13 mouse cellular contexts compared by ENCODE assay signal in the genomic region with DNA sequence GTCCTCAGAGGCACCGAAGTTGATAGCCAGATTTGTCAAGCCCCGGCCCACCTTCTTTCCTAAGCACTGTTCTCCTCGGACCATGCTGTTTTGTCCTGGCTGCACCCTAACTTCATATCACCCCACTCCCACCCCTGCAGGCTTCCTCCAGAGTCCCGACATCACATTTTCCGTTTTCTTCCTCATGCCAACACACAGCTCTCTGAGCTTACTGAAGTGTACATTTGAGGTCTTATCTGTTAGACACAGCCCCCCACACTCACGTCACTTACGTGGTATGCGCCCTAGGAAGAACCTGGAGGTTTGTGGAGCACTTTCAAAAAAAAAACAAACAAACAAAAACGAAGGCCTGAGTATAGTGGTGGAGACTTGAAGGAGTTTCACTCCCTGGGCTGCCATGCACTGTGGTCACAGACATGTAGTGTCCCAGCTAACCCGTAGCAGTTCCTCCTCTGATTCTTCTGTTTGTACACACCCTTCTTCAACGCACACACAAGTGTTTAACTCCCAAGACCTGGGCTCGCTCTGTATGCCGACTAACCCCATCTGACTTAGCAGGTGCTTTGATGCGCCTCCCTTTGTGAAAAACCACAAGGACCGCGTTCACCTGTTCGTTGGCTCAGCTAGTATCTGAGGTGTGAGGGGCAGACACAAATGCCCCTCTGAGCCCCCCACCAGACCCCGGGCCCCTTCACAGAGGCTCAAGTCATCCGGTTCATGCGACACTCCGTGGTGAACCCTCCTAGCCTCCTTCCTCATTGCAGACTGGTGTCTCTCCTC. TPM values are rescaled to one million over a fixed set of nuclear protein-coding genes. Genes with fewer than 3 reads are reported as not detected.
DNase-seq lines count a peak whose midpoint lies in the region; ATAC-seq lines count a peak whose summit lies in the region.
"Had no signal": no experiment of that assay in that cellular context is flagged by ENCODE, and none has a peak within 500 bp of the region (broad histone marks: within the 10 kb centered on the region; RNA-seq: fewer than 3 reads in every experiment).

No protein-coding gene starts in this region.

- H3K27ac ChIP-seq in hindbrain, embryonic 10.5 days, result peak overlapping the region; percentile 53
- H3K27ac ChIP-seq in hindbrain, embryonic 14.5 days, result no peak overlapping the region
- 0 out of 2 replicates have a peak overlapping the region, but pooled peaks have one; percentile 3 for H3K27ac ChIP-seq in brown adipose tissue, adult 24 weeks (replicated peaks; ENCODE audit: low read depth, low read length)
- H3K27ac ChIP-seq: macrophage had no signal

- no peaks in the 10 kb centered on the region for H3K27me3 ChIP-seq in hindbrain, embryonic 10.5 days (ENCODE audit: insufficient read depth, poor library complexity, severe bottlenecking)
- no peaks in the 10 kb centered on the region for H3K27me3 ChIP-seq in hindbrain, embryonic 14.5 days (ENCODE audit: control insufficient read depth, insufficient read depth, low read length)
- H3K27me3 ChIP-seq: embryonic facial prominence, embryonic 15.5 days had no signal

- no peak overlapping the region for H3K4me2 ChIP-seq in hindbrain, embryonic 14.5 days (replicated peaks)
- H3K4me2 ChIP-seq: embryonic facial prominence, embryonic 15.5 days had no signal

- 82% methylated on average over 21 of the region's 21 CpGs for WGBS in hindbrain, embryonic 10.5 days
- WGBS in hindbrain, embryonic 14.5 days, result 86% methylated on average over 21 of the region's 21 CpGs

- H3K9me3 ChIP-seq in hindbrain, embryonic 10.5 days, result no peaks in the 10 kb centered on the region
- no peaks in the 10 kb centered on the region for H3K9me3 ChIP-seq in hindbrain, embryonic 14.5 days (ENCODE audit: control insufficient read depth, low read length)
- H3K9me3 ChIP-seq: embryonic facial prominence, embryonic 15.5 days had no signal

- H3K36me3 ChIP-seq in hindbrain, embryonic 10.5 days, result peaks cover 4% of the 10 kb centered on the region; the same call in 1 of the 2 replicates
- H3K36me3 ChIP-seq in hindbrain, embryonic 14.5 days (replicated peaks; ENCODE audit: control insufficient read depth, insufficient read depth), result no peaks in the 10 kb centered on the region
- H3K36me3 ChIP-seq: embryonic facial prominence, embryonic 15.5 days had no signal

- H3K4me1 ChIP-seq in hindbrain, embryonic 10.5 days (replicated peaks), result peaks cover 98% of the 10 kb centered on the region
- H3K4me1 ChIP-seq in hindbrain, embryonic 14.5 days (replicated peaks; ENCODE audit: control insufficient read depth, insufficient read depth, low read length), result peaks cover 49% of the 10 kb centered on the region
- peaks cover 51% of the 10 kb centered on the region for H3K4me1 ChIP-seq in brown adipose tissue, adult 24 weeks (ENCODE audit: control insufficient read depth, insufficient read depth, insufficient read length, low read length)

- H3K4me3 ChIP-seq in hindbrain, embryonic 10.5 days, result no peak overlapping the region
- H3K4me3 ChIP-seq in hindbrain, embryonic 14.5 days (replicated peaks; ENCODE audit: low read length), result no peak overlapping the region
- H3K4me3 ChIP-seq in brown adipose tissue, adult 24 weeks (ENCODE audit: insufficient read depth, low read depth, low read length), result no peak overlapping the region
- H3K4me3 ChIP-seq: embryonic facial prominence, embryonic 15.5 days; myocyte had no signal

- H3K9ac ChIP-seq in hindbrain, embryonic 14.5 days, result no peak overlapping the region
- H3K9ac ChIP-seq: embryonic facial prominence, embryonic 15.5 days had no signal

- ATAC-seq in hindbrain, embryonic 14.5 days (ENCODE audit: low FRiP score), result no peak
- peak; percentile 45; the same call in 1 of the 2 replicates for ATAC-seq in granulocyte monocyte progenitor cell, adult 5-6 weeks (replicated peaks; ENCODE audit: poor library complexity, severe bottlenecking)
- peak; percentile 38 for ATAC-seq in megakaryocyte-erythroid progenitor cell, adult 5-6 weeks (replicated peaks; ENCODE audit: low FRiP score, low TSS enrichment, poor library complexity, severe bottlenecking)
- ATAC-seq: inflammation-experienced regulatory T-cells, adult 6 months had no signal

- DNase-seq in hindbrain, embryonic 10.5 days (ENCODE audit: low spot score), result no peak
- no peak for DNase-seq in hindbrain, embryonic 14.5 days (ENCODE audit: low spot score)
- no peak for DNase-seq in left cerebral cortex, postnatal 14 days (ENCODE audit: low spot score in 2 of 2)
- no peak for DNase-seq in cerebellum, adult 9-10 months
- DNase-seq: cerebellum, postnatal 14 days; left cerebral cortex, postnatal 4 days had no signal

- intact Hi-C loops in left cerebral cortex, postnatal 14 days (cut with DNase I), result no loop called here

RNA-seq across cellular contexts. Expression of a gene that starts 19.8 kb away (rescaled TPM):
- 25.3 and 27.2 TPM in 2 replicates for polyA plus RNA-seq in hindbrain, embryonic 10.5 days (2016; fragmentation: Nextera tagmentation; extraction: Ambion mirVana)
- 15.5 and 15.7 TPM in 2 replicates for polyA plus RNA-seq in hindbrain, embryonic 14.5 days (2014; fragmentation: Nextera tagmentation; extraction: Ambion mirVana)
- 3.6 and 4.7 TPM in 2 replicates for polyA plus RNA-seq in brown adipose tissue, adult 24 weeks (2012; ENCODE audit: insufficient read depth, insufficient read length, missing spikeins)
- total RNA-seq in granulocyte monocyte progenitor cell, adult 5-6 weeks (2014; fragmentation: Nextera tagmentation), result 0.41 and 0.88 TPM in 2 replicates
- not detected in 2 replicates for total RNA-seq in granulocyte monocyte progenitor cell, adult 5-6 weeks (2017)
- not detected in 2 replicates for total RNA-seq in megakaryocyte-erythroid progenitor cell, adult 5-6 weeks (2014; fragmentation: Nextera tagmentation)
- 0.08 TPM in 1 of 2 replicates, not detected in the other for total RNA-seq in megakaryocyte-erythroid progenitor cell, adult 5-6 weeks (2017)
- 10 to 100 TPM; 22.4 to 27.9 TPM for total RNA-seq in left cerebral cortex, postnatal 14 days (2021)

Comparison
In these comparisons a context has a peak if more than half of its experiments do, and no peak if none do; other contexts are left out.
1. RNA of a gene that starts 19.8 kb away (total RNA-seq): 22.4 to 27.9 TPM in left cerebral cortex, postnatal 14 days; 0.41 to 0.88 TPM in granulocyte monocyte progenitor cell, adult 5-6 weeks and 0.08 TPM in megakaryocyte-erythroid progenitor cell, adult 5-6 weeks; every median in the first group is over 10 times any median in the second.